Mouse (Mus musculus) midbrain, embryonic 13.5 days (tissue): ENCODE data around the gene Ptges3. TPM values are rescaled to one million over a fixed set of nuclear protein-coding genes. Genes with fewer than 3 reads are reported as not detected.
"Not testable (repeated sequence)": the region's sequence is repeated elsewhere in the genome, so short reads cannot be mapped to it uniquely, and the experiment has no call there.

Experiments used
- ATAC-seq: fragments of 200-750 bp; cut with Nextera tagmentation; 2 replicates; pipeline ENCODE4 v1.8.0; 2017; ENCODE audit warnings: mild to moderate bottlenecking, moderate TSS enrichment, moderate library complexity
- H3K27ac ChIP-seq: fragments of 300-500 bp; sonication (generic); 2 replicates; pipeline ENCODE4 v1.5.1; 2015; ENCODE audit warnings: inconsistent platforms, mild to moderate bottlenecking, moderate library complexity
- H3K27me3 ChIP-seq: fragments of 300-500 bp; sonication (generic); 2 replicates; pipeline ENCODE4 v1.6.1; 2015; ENCODE audit warnings: mild to moderate bottlenecking, inconsistent platforms
- H3K36me3 ChIP-seq: fragments of 300-500 bp; sonication (generic); 2 replicates; pipeline ENCODE4 v1.6.1; 2015; ENCODE audit warnings: mild to moderate bottlenecking, inconsistent platforms
- H3K4me1 ChIP-seq: fragments of 300-500 bp; sonication (generic); replicated peaks from 2 replicates; pipeline ENCODE4 v1.6.1; 2015; ENCODE audit warnings: inconsistent platforms
- H3K4me2 ChIP-seq: fragments of 300-500 bp; sonication (generic); replicated peaks from 2 replicates; pipeline ENCODE4 v1.6.1; 2015; ENCODE audit warnings: moderate library complexity, mild to moderate bottlenecking, inconsistent platforms
- H3K4me3 ChIP-seq: fragments of 300-500 bp; sonication (generic); replicated peaks from 2 replicates; pipeline ENCODE4 v1.5.1; 2015; ENCODE audit warnings: mild to moderate bottlenecking, inconsistent platforms
- H3K9ac ChIP-seq: fragments of 300-500 bp; sonication (generic); replicated peaks from 2 replicates; pipeline ENCODE4 v1.6.1; 2015; ENCODE audit warnings: mild to moderate bottlenecking, inconsistent platforms
- H3K9me3 ChIP-seq: fragments of 300-500 bp; sonication (generic); 2 replicates; pipeline ENCODE4 v1.6.1; 2016; ENCODE audit warnings: mild to moderate bottlenecking, inconsistent platforms
- WGBS: fragments of 180-500 bp; shearing (Covaris S2); methylation state at CpG from one replicate; pipeline ENCODE4 v1.1.7; 2015; 5-methylcytosine and 5-hydroxymethylcytosine counted together
- polyA plus RNA-seq: library from polyadenylated mRNA; unstranded; fragments of >200 nt; fragmentation: Nextera tagmentation; extraction: Ambion mirVana; gene quantifications from 2 replicates; pipeline ENCODE4 v1.2.1, GENCODE M21; 2015

Ptges3 gene
- polyA plus RNA-seq, 1 experiment from 2014 or later = 443 TPM

DNA sequence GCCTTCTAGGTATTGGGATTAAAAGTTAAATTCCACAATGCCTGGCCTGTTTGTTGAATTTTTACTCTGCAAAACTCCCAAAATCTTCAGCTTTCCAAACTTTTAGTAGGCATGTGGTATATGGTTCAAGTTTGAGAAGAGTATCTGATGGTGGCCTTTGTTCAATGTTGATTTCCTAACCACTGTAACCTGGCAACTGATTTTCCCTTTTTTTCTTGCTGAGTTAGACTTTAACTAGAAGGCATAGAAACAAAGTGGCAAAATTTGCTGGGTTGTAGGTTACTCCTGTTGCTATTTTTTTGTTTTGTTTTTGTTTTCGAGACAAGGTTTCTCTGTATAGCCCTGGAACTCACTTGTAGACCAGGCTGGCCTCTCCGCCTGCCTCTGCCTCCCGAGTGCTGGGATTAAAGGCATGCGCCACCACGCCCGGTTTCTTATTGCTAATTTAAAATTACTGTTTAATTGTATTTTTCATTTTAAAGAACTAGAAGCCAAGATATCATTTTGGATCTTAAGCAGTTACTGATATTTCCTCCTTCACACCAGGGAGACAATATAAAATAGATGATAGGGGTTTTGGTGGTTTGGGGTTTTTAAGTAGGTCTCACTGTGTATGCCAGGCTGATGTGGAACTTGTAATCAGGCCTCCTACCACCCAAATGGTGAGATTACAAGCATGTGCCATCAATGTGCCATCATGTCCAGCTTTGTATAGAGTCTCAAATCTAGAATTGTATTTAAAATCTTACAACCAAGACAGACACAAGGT lies 3.7 kb downstream of the Ptges3 start:
- Histone ChIP-seq H3K4me1 (peaks cover 34% of the 10 kb centered on the region), H3K9me3 (no peaks in the 10 kb centered on the region), H3K36me3 (peaks cover 8% of the 10 kb centered on the region), H3K4me3 (no peak overlapping the region), H3K27ac (no peak overlapping the region), H3K4me2 (no peak overlapping the region), H3K27me3 (no peaks in the 10 kb centered on the region), H3K9ac (no peak overlapping the region)
- ATAC-seq = no peak
- WGBS = 97% methylated on average over 6 of the region's 6 CpGs

DNA sequence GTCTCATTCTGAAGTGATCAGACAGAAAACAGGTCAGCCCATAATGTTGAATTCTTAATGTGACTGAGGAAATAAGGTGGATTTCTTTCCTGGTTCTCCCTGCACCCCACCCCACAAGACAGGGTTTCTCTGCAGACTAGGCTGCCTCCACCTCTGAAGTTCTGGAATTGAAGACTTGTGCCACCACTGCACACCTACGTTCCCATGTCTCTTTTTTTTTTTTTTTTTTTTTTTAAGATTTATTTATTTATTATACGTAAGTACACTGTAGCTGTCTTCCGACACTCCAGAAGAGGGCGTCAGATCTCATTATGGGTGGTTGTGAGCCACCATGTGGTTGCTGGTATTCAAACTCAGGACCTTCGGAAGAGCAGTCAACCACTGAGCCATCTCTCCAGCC lies 7.3 kb downstream of the Ptges3 start:
- WGBS = 96% methylated on average over 5 of the region's 5 CpGs
- no peak overlapping the region for H3K27ac ChIP-seq
- H3K4me1 ChIP-seq = peaks cover 15% of the 10 kb centered on the region
- no peaks in the 10 kb centered on the region for H3K27me3 ChIP-seq
- H3K4me2 ChIP-seq = no peak overlapping the region
- H3K9ac ChIP-seq = no peak overlapping the region
- H3K36me3 ChIP-seq = peaks cover 30% of the 10 kb centered on the region
- no peak for ATAC-seq
- no peak overlapping the region for H3K4me3 ChIP-seq
- H3K9me3 ChIP-seq = no peaks in the 10 kb centered on the region

DNA sequence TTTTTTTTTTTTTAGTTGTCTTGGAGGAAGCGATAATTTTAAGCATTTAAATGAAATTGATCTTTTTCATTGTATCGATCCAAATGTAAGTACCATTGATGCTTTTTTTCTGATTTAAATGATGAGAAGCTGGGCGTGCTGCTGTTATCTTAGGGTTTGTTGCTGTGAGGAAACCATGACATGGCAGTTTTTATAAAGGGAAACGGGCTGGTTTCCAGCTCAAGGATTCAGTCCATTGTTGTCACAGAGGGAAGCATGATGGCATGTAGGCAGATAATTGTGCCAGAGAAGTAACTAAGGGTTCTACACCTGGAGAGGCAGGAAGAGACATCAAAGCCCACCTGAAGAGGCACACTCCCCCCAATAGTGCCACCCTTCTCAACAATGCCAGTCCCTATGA lies 10.4 kb downstream of the Ptges3 start:
- Histone ChIP-seq H3K4me3 (no peak overlapping the region), H3K36me3 (peaks cover 56% of the 10 kb centered on the region), H3K9me3 (no peaks in the 10 kb centered on the region), H3K4me1 (0 out of 2 replicates have a peak, but pooled peaks cover 3% of the 10 kb centered on the region), H3K27me3 (no peaks in the 10 kb centered on the region), H3K9ac (no peak overlapping the region), H3K27ac (no peak overlapping the region), H3K4me2 (no peak overlapping the region)
- ATAC-seq = no peak
- 94% methylated on average over 4 of the region's 4 CpGs for WGBS

DNA sequence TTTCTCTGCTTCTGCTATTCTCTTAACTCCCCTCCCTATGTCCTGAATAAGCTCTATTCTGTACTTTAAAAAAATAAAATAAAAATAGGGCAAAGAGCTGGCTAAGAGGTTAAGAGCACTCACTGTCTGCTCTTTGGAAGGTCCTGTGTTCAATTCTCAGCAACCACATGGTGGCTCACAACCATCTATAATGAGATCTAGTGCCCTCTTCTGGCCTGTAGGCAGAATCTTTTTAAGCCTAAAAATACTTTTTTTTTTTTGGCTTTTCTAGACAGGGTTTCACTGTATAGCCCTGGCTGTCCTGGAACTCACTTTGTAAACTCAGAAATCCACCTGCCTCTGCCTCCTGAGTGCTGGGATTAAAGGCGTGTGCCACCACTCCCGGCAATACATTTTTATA lies 11.7 kb downstream of the Ptges3 start:
- not testable (repeated sequence) for H3K27ac ChIP-seq, H3K9me3 ChIP-seq, ATAC-seq, H3K4me1 ChIP-seq, H3K9ac ChIP-seq, H3K4me2 ChIP-seq, H3K27me3 ChIP-seq, H3K4me3 ChIP-seq
- whole genome bisulfite sequencing = 97% methylated on average over 2 of the region's 2 CpGs
- peaks cover 58% of the 10 kb centered on the region for H3K36me3 ChIP-seq

DNA sequence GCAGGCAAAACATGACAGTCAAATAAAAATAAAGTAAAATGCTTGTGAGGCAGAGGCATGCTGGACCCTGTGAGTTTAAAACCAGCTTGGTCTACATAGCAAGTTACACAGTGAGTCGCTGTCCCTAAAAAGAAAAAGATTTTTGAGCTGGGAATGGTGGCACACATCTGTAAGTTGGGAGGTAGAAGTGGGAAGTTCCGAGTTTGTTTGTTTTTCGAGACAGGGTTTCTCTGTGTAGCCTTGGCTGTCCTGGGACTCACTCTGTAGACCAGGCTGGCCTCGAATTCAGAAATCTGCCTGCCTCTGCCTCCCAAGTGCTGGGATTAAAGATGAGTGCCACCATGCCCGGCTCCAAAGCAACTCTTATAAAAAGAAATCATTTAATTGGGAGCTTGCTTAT lies 19.5 kb downstream of the Ptges3 start:
- H3K27me3 ChIP-seq, H3K27ac ChIP-seq, H3K4me2 ChIP-seq, H3K9ac ChIP-seq, ATAC-seq, H3K4me3 ChIP-seq, H3K9me3 ChIP-seq, H3K4me1 ChIP-seq: not testable (repeated sequence)
- WGBS = 85% methylated on average over 5 of the region's 5 CpGs
- peaks cover 30% of the 10 kb centered on the region for H3K36me3 ChIP-seq

DNA sequence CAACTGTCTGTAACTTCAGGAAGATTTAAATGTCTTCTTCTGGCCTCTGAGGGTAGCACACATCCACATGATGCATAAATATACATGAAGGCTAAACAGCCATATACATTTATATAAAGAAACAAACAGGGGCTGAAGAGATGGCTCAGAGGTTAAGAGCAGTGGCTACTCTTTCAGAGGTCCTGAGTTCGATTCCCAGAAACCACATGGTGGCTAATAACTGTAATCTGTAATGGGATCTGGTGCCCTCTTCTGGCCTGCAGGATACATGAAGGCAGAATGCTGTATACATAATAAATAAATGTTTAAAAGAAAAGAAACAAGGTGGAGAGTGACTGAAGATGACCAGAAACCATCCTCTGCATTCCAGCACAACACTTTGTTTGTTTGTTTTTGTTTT lies 21.7 kb downstream of the Ptges3 start:
- no peak for ATAC-seq
- WGBS = 91% methylated on average over 1 of the region's 1 CpGs

DNA sequence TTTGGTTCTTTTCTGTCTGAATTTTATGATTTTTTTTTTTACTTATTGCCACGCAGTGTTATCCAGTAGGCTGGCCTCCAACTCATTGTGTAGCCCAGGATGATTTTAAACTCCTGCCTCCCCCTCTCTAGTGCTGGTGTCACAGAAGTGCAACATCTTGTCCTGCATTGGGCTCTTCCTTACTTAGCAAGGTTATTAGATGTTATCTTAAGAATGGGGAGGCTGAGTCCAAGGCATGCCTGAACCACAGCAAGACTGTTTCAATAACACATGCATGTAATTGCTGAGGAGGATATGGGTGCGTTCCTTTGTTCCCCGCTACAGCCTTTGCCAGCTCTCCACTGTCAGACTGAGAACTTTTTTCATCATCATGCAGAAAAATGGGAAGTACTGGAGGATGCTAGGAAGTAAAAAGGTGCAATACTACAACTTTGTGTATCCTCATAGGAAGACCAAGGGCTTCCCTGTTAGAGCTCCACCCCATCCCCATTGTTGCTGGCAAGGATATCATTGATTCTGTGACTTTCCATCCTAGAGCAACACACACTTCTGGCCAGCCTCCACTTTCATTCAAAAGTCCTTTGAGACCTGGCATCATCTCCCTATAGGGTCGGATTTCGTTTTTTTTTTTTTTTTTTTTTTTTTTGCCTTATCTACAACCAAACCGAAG lies 23.2 kb downstream of the Ptges3 start:
- WGBS = 70% methylated on average over 6 of the region's 6 CpGs
- Histone ChIP-seq H3K4me3 (peak overlapping the region; percentile 92), H3K4me1 (peaks cover 31% of the 10 kb centered on the region), H3K9ac (peak overlapping the region; percentile 61), H3K27ac (peak overlapping the region; percentile 76; the same call in 1 of the 2 replicates), H3K9me3 (no peaks in the 10 kb centered on the region), H3K27me3 (no peaks in the 10 kb centered on the region), H3K36me3 (peaks cover 36% of the 10 kb centered on the region), H3K4me2 (peak overlapping the region; percentile 73)
- no peak for ATAC-seq

More for the DNA sequence above, 21.7 kb downstream of the Ptges3 start:
- peaks cover 24% of the 10 kb centered on the region for H3K36me3 ChIP-seq
- no peak overlapping the region for H3K27ac ChIP-seq
- H3K4me1 ChIP-seq = peaks cover 22% of the 10 kb centered on the region
- H3K9ac ChIP-seq = no peak overlapping the region
- no peaks in the 10 kb centered on the region for H3K9me3 ChIP-seq
- H3K27me3 ChIP-seq = no peaks in the 10 kb centered on the region
- no peak overlapping the region for H3K4me2 ChIP-seq
- no peak overlapping the region for H3K4me3 ChIP-seq

DNA sequence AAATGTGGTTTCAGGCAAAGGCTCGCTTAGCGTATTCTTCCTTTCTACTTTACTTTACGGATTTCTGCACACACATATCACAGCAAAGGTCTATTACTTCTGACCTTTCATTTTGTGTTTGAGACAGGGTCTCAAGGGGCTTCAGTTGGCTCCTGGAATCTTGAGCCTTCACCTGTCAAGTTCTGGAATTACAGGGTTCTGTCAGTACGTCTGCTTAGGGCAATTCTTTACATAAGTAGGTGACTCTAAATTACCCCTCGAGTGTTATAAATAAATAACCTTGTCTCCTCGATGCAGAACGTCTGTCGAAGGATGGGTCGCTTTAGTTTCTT lies 23.7 kb downstream of the Ptges3 start:
- Histone ChIP-seq H3K27ac (peak overlapping the region; percentile 76), H3K36me3 (peaks cover 35% of the 10 kb centered on the region), H3K4me2 (peak overlapping the region; percentile 73), H3K4me3 (peak overlapping the region; percentile 92), H3K9me3 (no peaks in the 10 kb centered on the region), H3K9ac (peak overlapping the region; percentile 61), H3K27me3 (no peaks in the 10 kb centered on the region), H3K4me1 (peaks cover 31% of the 10 kb centered on the region)
- 17% methylated on average over 9 of the region's 9 CpGs for whole genome bisulfite sequencing
- ATAC-seq = no peak

DNA sequence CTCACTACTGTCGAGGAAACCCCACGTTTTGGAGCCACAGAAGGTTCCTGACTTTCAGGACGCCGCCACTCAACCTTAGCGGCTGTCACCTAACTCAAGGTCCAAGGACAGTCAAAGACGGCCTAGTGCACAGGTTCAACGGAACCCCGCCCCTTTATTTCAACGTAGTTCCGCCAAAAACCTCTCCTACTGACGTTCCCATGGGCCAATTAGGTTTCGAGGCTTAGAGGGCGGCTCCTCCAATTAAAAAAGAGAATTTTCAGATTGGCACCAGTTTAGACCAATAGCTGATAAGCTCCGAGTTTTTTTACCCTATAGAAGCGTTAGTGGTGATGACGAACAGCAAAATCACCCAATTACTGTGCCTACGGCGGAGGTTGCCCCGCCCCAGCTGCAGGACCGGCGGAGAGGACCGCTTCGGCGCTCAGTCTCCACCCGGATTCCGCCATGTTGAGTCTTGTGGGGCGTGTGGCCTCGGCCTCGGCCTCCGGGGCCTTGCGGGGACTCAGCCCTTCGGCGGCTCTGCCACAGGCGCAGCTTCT lies 24.2 kb downstream of the Ptges3 start, which contains the start of gene Atp5b:
Atp5b (plus strand) TSS at position 394 of the 542 bp plus-strand sequence.
- peak within 1 kb of the TSS; percentile 89 for H3K4me2 ChIP-seq
- no peaks in the 10 kb centered on the region for H3K9me3 ChIP-seq
- H3K27me3 ChIP-seq = no peaks in the 10 kb centered on the region
- peak within 1 kb of the TSS; percentile 97 for H3K9ac ChIP-seq
- peak within 1 kb of the TSS; percentile 91 for H3K27ac ChIP-seq
- WGBS = under 1% methylated on average over 34 of the region's 34 CpGs
- peak within 1 kb of the TSS; percentile 92 for H3K4me3 ChIP-seq
- H3K4me1 ChIP-seq = peaks cover 31% of the 10 kb centered on the region
- H3K36me3 ChIP-seq = peaks cover 35% of the 10 kb centered on the region
- peak; percentile 99 for ATAC-seq

DNA sequence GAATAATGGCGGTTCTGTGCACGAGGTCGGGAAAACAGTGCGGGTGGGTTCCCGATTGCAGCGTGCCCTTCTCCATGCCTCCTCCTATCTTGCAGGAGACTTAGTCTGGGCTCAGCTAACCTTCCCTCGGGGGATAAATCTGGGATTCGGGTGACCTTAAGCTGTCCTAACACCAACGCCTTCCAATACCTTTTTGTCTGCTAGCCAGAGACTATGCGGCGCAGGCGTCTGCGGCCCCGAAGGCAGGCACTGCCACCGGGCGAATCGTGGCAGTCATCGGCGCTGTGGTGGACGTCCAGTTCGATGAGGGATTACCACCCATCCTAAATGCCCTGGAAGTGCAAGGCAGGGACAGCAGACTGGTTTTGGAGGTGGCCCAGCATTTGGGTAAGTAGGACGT lies 24.9 kb downstream of the Ptges3 start:
- peak overlapping the region; percentile 89 for H3K4me2 ChIP-seq
- no peaks in the 10 kb centered on the region for H3K9me3 ChIP-seq
- no peak for ATAC-seq
- WGBS = under 1% methylated on average over 22 of the region's 22 CpGs
- peak overlapping the region; percentile 97 for H3K9ac ChIP-seq
- H3K27ac ChIP-seq = peak overlapping the region; percentile 91
- no peaks in the 10 kb centered on the region for H3K27me3 ChIP-seq
- H3K4me3 ChIP-seq = peak overlapping the region; percentile 92
- H3K4me1 ChIP-seq = peaks cover 31% of the 10 kb centered on the region
- peaks cover 39% of the 10 kb centered on the region for H3K36me3 ChIP-seq

DNA sequence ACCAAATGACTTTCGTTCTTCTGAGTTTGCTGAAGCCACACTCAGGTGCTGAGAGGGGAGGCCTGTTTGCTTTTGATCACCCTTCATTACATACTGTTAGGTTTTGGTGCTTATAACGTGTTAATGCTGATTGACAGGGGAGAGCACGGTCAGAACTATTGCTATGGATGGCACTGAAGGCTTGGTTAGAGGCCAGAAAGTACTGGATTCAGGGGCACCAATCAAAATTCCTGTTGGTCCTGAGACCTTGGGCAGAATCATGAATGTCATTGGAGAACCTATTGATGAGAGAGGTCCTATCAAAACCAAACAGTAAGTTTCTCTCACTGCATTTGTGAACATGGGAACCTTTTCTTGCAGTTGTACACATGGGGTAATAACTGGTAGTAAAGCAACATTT lies 25.4 kb downstream of the Ptges3 start:
- H3K27ac ChIP-seq = peak overlapping the region; percentile 91; the same call in 1 of the 2 replicates
- H3K9ac ChIP-seq = peak overlapping the region; percentile 97
- peaks cover 44% of the 10 kb centered on the region for H3K36me3 ChIP-seq
- H3K4me1 ChIP-seq = peaks cover 31% of the 10 kb centered on the region
- no peak for ATAC-seq
- H3K4me3 ChIP-seq = peak overlapping the region; percentile 92
- 2% methylated on average over 3 of the region's 3 CpGs for WGBS
- no peaks in the 10 kb centered on the region for H3K9me3 ChIP-seq
- no peaks in the 10 kb centered on the region for H3K27me3 ChIP-seq
- H3K4me2 ChIP-seq = peak overlapping the region; percentile 89

DNA sequence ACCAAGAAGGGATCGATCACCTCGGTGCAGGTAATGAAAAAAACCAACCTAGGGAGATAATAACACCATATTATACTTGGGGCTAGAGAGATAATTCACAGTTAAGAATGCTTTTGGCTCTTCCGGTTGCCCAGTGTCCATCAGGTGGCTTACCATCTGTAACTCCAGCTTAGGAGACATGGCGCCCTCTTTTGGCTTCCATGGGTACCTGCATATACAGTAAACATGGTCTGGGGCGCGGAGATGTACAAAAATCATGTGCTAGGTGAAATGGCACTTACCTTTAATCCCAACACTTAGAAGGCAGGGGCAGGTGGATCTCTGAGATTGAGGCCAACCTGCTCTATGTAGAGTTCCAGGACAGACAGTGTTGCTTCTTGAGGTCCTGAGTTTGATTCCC lies 27.6 kb downstream of the Ptges3 start:
- no peak overlapping the region for H3K27ac ChIP-seq
- peaks cover 40% of the 10 kb centered on the region for H3K4me1 ChIP-seq
- no peaks in the 10 kb centered on the region for H3K27me3 ChIP-seq
- peaks cover 61% of the 10 kb centered on the region for H3K36me3 ChIP-seq
- H3K4me2 ChIP-seq = no peak overlapping the region
- 79% methylated on average over 6 of the region's 6 CpGs for WGBS
- no peak for ATAC-seq
- H3K9me3 ChIP-seq = no peaks in the 10 kb centered on the region
- H3K4me3 ChIP-seq = no peak overlapping the region
- no peak overlapping the region for H3K9ac ChIP-seq
